In the genomic region with DNA sequence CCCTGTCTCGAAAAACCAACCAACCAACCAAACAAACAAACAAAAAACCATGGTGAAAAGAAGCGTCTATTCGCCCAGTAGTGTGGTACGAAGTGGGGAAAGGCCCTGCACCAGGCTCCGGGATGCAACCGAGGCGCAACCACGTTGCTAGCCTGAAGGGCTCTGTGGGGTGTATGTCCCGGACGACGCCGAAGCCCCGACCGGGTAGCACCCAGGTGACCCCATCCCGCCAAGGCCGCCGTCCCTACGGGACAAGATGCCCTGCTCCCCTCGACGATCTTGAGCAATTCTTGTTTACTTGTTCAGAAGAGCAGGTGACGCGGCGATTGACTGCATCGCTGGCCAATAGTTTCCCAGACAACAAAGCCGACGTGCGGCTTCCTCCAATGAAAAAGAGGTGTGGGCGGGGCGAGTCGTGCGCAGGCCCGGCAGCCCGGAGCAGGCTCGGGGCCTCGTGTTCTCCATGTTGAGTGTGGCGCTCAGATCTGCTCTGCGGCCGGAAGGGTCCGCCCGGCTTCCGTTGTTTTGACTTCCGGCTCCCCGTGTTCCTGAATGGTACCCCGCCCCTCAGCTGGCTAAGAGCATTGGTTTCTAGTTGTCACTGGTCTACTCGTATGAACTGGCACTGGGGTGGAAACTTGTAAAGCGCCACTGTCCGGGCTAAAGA, we compare ENCODE assay signal across 8 mouse cellular contexts. TPM values are rescaled to one million over a fixed set of nuclear protein-coding genes. Genes with fewer than 3 reads are reported as not detected.
DNase-seq lines count a peak whose midpoint lies in the region; ATAC-seq and TF ChIP-seq lines count a peak whose summit lies in the region.

No protein-coding gene starts in this region.

- intact Hi-C loops in heart, adult 2 months (cut with DNase I) = no loop called here

- H3K4me1 ChIP-seq in embryonic facial prominence, embryonic 14.5 days (ENCODE audit: control insufficient read depth, insufficient read depth, low read length) = no peaks in the 10 kb centered on the region
- peaks cover 6% of the 10 kb centered on the region for H3K4me1 ChIP-seq in heart, adult 2 months (ENCODE audit: control insufficient read depth, insufficient read depth, low read length)
- peaks cover 9% of the 10 kb centered on the region for H3K4me1 ChIP-seq in limb, embryonic 13.5 days
- H3K4me1 ChIP-seq in midbrain, embryonic 16.5 days (ENCODE audit: control insufficient read depth, insufficient read depth, low read length) = peaks cover 9% of the 10 kb centered on the region; the same call in 1 of the 2 replicates

- DNase-seq in 3T3-L1 (ENCODE audit: low read depth, low spot score) = peak; percentile 95
- DNase-seq in adrenal gland, postnatal 4 days (ENCODE audit: low spot score in 2 of 2) = peak; percentile 96 to 98
- DNase-seq in embryonic facial prominence, embryonic 14.5 days (ENCODE audit: low spot score) = peak; percentile 99
- peak; percentile 99 to 100 for DNase-seq in heart, adult 2 months
- peak; percentile 100 for DNase-seq in kidney, adult 8-10 months
- peak; percentile 99 to 100 for DNase-seq in spleen, postnatal 10 days (ENCODE audit: low spot score in 2 of 2)

- TF ChIP-seq POLR2A in heart, adult 2 months (IDR thresholded peaks at IDR 0.05; ENCODE audit: insufficient read depth, low read depth, low read length) = peak; percentile 99

- H3K4me3 ChIP-seq in embryonic facial prominence, embryonic 14.5 days (ENCODE audit: low read depth, low read length) = peak overlapping the region; percentile 66
- peak overlapping the region; percentile 61 for H3K4me3 ChIP-seq in heart, adult 2 months
- H3K4me3 ChIP-seq in limb, embryonic 13.5 days = peak overlapping the region; percentile 68
- peak overlapping the region; percentile 66 for H3K4me3 ChIP-seq in midbrain, embryonic 16.5 days (ENCODE audit: low read depth, low read length)

- peak; percentile 82; the same call in 1 of the 2 replicates for TF ChIP-seq EP300 in heart, adult 2 months (IDR thresholded peaks at IDR 0.05; ENCODE audit: insufficient read depth, low read depth, low read length)

- peak overlapping the region; percentile 67 for H3K4me2 ChIP-seq in embryonic facial prominence, embryonic 14.5 days (ENCODE audit: low read depth, low read length)
- H3K4me2 ChIP-seq in limb, embryonic 13.5 days (replicated peaks) = peak overlapping the region; percentile 72
- peak overlapping the region; percentile 74 for H3K4me2 ChIP-seq in midbrain, embryonic 16.5 days (ENCODE audit: low read length)

- peak; percentile 97 for ATAC-seq in embryonic facial prominence, embryonic 14.5 days (ENCODE audit: low read depth)
- ATAC-seq in limb, embryonic 13.5 days (ENCODE audit: low FRiP score, low read depth) = peak; percentile 96
- ATAC-seq in midbrain, embryonic 16.5 days = peak; percentile 95

- H3K9me3 ChIP-seq in embryonic facial prominence, embryonic 14.5 days (ENCODE audit: control insufficient read depth, low read length) = no peaks in the 10 kb centered on the region
- no peaks in the 10 kb centered on the region for H3K9me3 ChIP-seq in limb, embryonic 13.5 days
- H3K9me3 ChIP-seq in midbrain, embryonic 16.5 days (replicated peaks; ENCODE audit: control insufficient read depth, low read length, poor library complexity, severe bottlenecking) = no peaks in the 10 kb centered on the region

- H3K36me3 ChIP-seq in embryonic facial prominence, embryonic 14.5 days (ENCODE audit: control insufficient read depth, insufficient read depth, low read length) = no peaks in the 10 kb centered on the region
- H3K36me3 ChIP-seq in heart, adult 2 months (ENCODE audit: control insufficient read depth, insufficient read depth, low read length) = no peaks in the 10 kb centered on the region
- no peaks in the 10 kb centered on the region for H3K36me3 ChIP-seq in limb, embryonic 13.5 days
- H3K36me3 ChIP-seq in midbrain, embryonic 16.5 days (ENCODE audit: control insufficient read depth, insufficient read depth, low read length) = no peaks in the 10 kb centered on the region

- H3K27ac ChIP-seq in embryonic facial prominence, embryonic 14.5 days (replicated peaks; ENCODE audit: low read depth, low read length) = no peak overlapping the region
- peak overlapping the region; percentile 100 for H3K27ac ChIP-seq in heart, adult 2 months
- no peak overlapping the region for H3K27ac ChIP-seq in limb, embryonic 13.5 days
- H3K27ac ChIP-seq in midbrain, embryonic 16.5 days (ENCODE audit: low read length) = 0 out of 2 replicates have a peak overlapping the region, but pooled peaks have one; percentile 63

- H3K9ac ChIP-seq in embryonic facial prominence, embryonic 14.5 days (ENCODE audit: low read depth, low read length) = peak overlapping the region; percentile 75
- H3K9ac ChIP-seq in heart, adult 2 months (ENCODE audit: low read depth, low read length) = peak overlapping the region; percentile 80
- H3K9ac ChIP-seq in limb, embryonic 13.5 days = peak overlapping the region; percentile 67
- peak overlapping the region; percentile 78 for H3K9ac ChIP-seq in midbrain, embryonic 16.5 days (ENCODE audit: low read depth, low read length)

- no peaks in the 10 kb centered on the region for H3K79me2 ChIP-seq in heart, adult 2 months (replicated peaks; ENCODE audit: control insufficient read depth, insufficient read depth, low read length)

- no peak for TF ChIP-seq CTCF in heart, adult 2 months (IDR thresholded peaks at IDR 0.05)

- no peaks in the 10 kb centered on the region for H3K27me3 ChIP-seq in embryonic facial prominence, embryonic 14.5 days (replicated peaks; ENCODE audit: control insufficient read depth, insufficient read depth, low read length)
- no peaks in the 10 kb centered on the region for H3K27me3 ChIP-seq in heart, adult 2 months (ENCODE audit: control insufficient read depth, insufficient read depth, low read length)
- 0 out of 2 replicates have a peak, but pooled peaks cover under 1% of the 10 kb centered on the region for H3K27me3 ChIP-seq in limb, embryonic 13.5 days
- no peaks in the 10 kb centered on the region for H3K27me3 ChIP-seq in midbrain, embryonic 16.5 days (ENCODE audit: control insufficient read depth, insufficient read depth, low read depth, low read length)

- under 1% methylated on average over 47 of the region's 47 CpGs for WGBS in embryonic facial prominence, embryonic 14.5 days
- WGBS in heart, adult 2 months = 1% methylated on average over 47 of the region's 47 CpGs
- 2% methylated on average over 47 of the region's 47 CpGs for WGBS in limb, embryonic 13.5 days
- under 1% methylated on average over 47 of the region's 47 CpGs for WGBS in midbrain, embryonic 16.5 days

RNA-seq across cellular contexts. Expression of a gene that starts 4.9 kb away (rescaled TPM):
- total RNA-seq in adrenal gland, postnatal 4 days (2021) = 100 to 1,000 TPM; 131 to 133 TPM
- 224 and 237 TPM in 2 replicates for polyA plus RNA-seq in embryonic facial prominence, embryonic 14.5 days (2014; fragmentation: Nextera tagmentation; extraction: Ambion mirVana)
- total RNA-seq in heart, adult 2 months (2021) = 100 to 1,000 TPM; 235 to 277 TPM
- 129 and 131 TPM in 2 replicates for polyA plus RNA-seq in heart, adult 2 months (2012; rRNA removed)
- polyA plus RNA-seq in limb, embryonic 13.5 days (2015; fragmentation: Nextera tagmentation; extraction: Ambion mirVana) = 189 and 193 TPM in 2 replicates
- polyA plus RNA-seq in midbrain, embryonic 16.5 days (2015; fragmentation: Nextera tagmentation; extraction: Ambion mirVana) = 362 and 370 TPM in 2 replicates

RNA-seq across cellular contexts. Expression of a gene that starts 6.7 kb away (rescaled TPM):
- 10 to 100 TPM; 25.5 to 30.5 TPM for total RNA-seq in adrenal gland, postnatal 4 days (2021)
- 15.3 and 20.1 TPM in 2 replicates for polyA plus RNA-seq in embryonic facial prominence, embryonic 14.5 days (2014; fragmentation: Nextera tagmentation; extraction: Ambion mirVana)
- total RNA-seq in heart, adult 2 months (2021) = 100 to 1,000 TPM in 1 of 2 experiments, 10 to 100 TPM in 1; 96.7 to 124 TPM
- polyA plus RNA-seq in heart, adult 2 months (2012; rRNA removed) = 74.4 and 106 TPM in 2 replicates
- polyA plus RNA-seq in limb, embryonic 13.5 days (2015; fragmentation: Nextera tagmentation; extraction: Ambion mirVana) = 17.6 and 19.3 TPM in 2 replicates
- 32.0 and 37.6 TPM in 2 replicates for polyA plus RNA-seq in midbrain, embryonic 16.5 days (2015; fragmentation: Nextera tagmentation; extraction: Ambion mirVana)

RNA-seq across cellular contexts. Expression of a gene that starts 41.2 kb away (rescaled TPM):
- not detected for total RNA-seq in adrenal gland, postnatal 4 days (2021)
- polyA plus RNA-seq in embryonic facial prominence, embryonic 14.5 days (2014; fragmentation: Nextera tagmentation; extraction: Ambion mirVana) = not detected in 2 replicates
- not detected for total RNA-seq in heart, adult 2 months (2021)
- polyA plus RNA-seq in heart, adult 2 months (2012; rRNA removed) = 0.41 TPM in 1 of 2 replicates, not detected in the other
- polyA plus RNA-seq in limb, embryonic 13.5 days (2015; fragmentation: Nextera tagmentation; extraction: Ambion mirVana) = not detected in 2 replicates
- polyA plus RNA-seq in midbrain, embryonic 16.5 days (2015; fragmentation: Nextera tagmentation; extraction: Ambion mirVana) = not detected in 2 replicates

Comparison
In these comparisons a context has a peak if more than half of its experiments do, and no peak if none do; other contexts are left out.
1. H3K27ac ChIP-seq: peak in heart, adult 2 months (single experiment) and midbrain, embryonic 16.5 days (single experiment); none in embryonic facial prominence, embryonic 14.5 days (single experiment) and limb, embryonic 13.5 days (single experiment).
2. Peak in every context shown above with its lines, with median percentiles within 50 percentile points of each other: DNase-seq, ATAC-seq, H3K4me2 ChIP-seq, H3K4me3 ChIP-seq and H3K9ac ChIP-seq.